Mouse (Mus musculus) neural tube, postnatal 0 days (tissue): Measurements from ENCODE around the gene Trh. TPM values are rescaled to one million over a fixed set of nuclear protein-coding genes. Genes with fewer than 3 reads are reported as not detected.

Experiments
- polyA plus RNA-seq: library from polyadenylated mRNA; unstranded; fragments of >200 nt; fragmentation: Nextera tagmentation; extraction: Ambion mirVana; gene quantifications from 2 replicates; pipeline ENCODE4 v1.2.1, GENCODE M21; 2015

The Trh gene
- 1.9 TPM in 2 replicates for polyA plus RNA-seq

DNA sequence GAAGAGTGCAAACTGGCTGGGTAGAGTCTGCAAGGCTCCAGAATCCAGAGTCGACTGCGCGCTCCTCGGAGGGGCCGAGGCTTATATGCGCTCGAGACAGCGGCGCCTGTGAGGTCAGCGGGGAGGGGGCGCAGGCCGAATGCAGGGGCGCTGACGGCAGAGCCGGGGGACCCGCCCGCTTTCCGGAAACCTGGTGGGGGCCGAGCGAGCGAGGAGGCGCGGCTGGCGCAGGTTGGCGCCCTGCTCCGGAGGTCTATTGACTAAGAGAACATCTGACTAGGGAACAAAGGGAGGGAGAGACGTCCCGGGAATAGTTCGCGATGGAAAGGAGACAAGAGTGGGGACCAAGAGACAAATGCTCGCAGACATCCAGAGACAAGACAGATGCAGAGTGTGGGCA lies at the start of gene Trh:
Gene Trh (minus strand): TSS at position 60 of the 400 bp plus-strand sequence.

DNA sequence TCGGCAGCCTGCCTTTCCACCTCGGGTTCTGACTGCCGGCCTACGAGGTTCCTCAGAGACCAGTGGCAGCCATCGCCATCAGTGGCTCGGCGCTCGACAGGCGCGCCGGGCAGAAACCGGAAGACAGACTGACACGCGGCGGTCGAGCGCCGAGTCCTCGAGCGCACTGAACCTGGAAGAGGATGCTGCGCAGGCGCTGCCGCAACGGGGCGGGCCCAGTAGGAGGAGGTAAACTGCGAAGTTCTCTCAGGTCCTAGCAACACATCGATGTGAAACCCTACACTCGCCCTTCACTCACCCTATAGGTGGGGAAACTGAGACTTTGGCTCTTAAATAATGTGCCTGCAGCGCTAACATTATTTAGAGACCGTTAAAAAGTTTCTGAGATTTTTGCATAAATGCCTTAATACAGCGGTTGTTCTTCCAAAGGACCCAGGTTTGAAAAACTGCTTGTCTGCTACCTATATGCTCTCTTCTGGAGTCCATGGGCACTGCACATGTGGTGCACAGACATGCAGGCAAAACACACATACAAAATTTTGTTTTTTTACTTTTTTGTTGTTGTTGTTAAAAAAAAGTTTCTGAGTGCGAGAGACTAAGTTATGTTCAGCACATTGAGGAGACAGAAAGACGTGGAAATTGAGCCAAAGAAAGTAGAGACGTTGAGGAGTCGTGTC lies 29.5 kb downstream of the Trh start, which contains the start of gene Rbsn:
Gene Rbsn (minus strand): TSS at position 153 of the 677 bp plus-strand sequence.

Other genes with a start within 250 kb of the Trh start
- gene Nr2c2, start 153.3 kb downstream of the Trh start, polyA plus RNA-seq = 30.3 and 34.2 TPM in 2 replicates
- 77.7 and 80.6 TPM in 2 replicates for gene Mrps25, start 60.6 kb downstream of the Trh start, polyA plus RNA-seq
- gene Rbsn, start 29.7 kb downstream of the Trh start, polyA plus RNA-seq = 28.2 and 31.8 TPM in 2 replicates